Mouse (Mus musculus) lung, embryonic 16.5 days (tissue): ENCODE measurements around the gene Inafm1. TPM values are rescaled to one million over a fixed set of nuclear protein-coding genes. Genes with fewer than 3 reads are reported as not detected.

ENCODE experiments used
- ATAC-seq: fragments of 200-750 bp; cut with Nextera tagmentation; 2 replicates; pipeline ENCODE4 v1.8.0; 2017; ENCODE audit warnings: low read depth, mild to moderate bottlenecking, moderate library complexity
- H3K27ac ChIP-seq: fragments of 300-500 bp; sonication (generic); 2 replicates; pipeline ENCODE4 v1.5.1; 2014; ENCODE audit warnings: mild to moderate bottlenecking, control low read depth, low read length
- H3K27me3 ChIP-seq: fragments of 300-500 bp; sonication (generic); 2 replicates; pipeline ENCODE4 v1.6.1; 2014; ENCODE audit warnings: low read depth, low read length, mixed read lengths; ENCODE audit not compliant: control insufficient read depth, insufficient read depth
- H3K36me3 ChIP-seq: fragments of 300-500 bp; sonication (generic); 2 replicates; pipeline ENCODE4 v1.6.1; 2014; ENCODE audit warnings: low read length; ENCODE audit not compliant: control insufficient read depth, insufficient read depth
- H3K4me1 ChIP-seq: fragments of 300-500 bp; sonication (generic); replicated peaks from 2 replicates; pipeline ENCODE4 v1.6.1; 2014; ENCODE audit warnings: low read length, mixed read lengths; ENCODE audit not compliant: control insufficient read depth, insufficient read depth
- H3K4me2 ChIP-seq: fragments of 300-500 bp; sonication (generic); 2 replicates; pipeline ENCODE4 v1.6.1; 2014; ENCODE audit warnings: low read depth, low read length, control low read depth
- H3K4me3 ChIP-seq: fragments of 300-500 bp; sonication (generic); 2 replicates; pipeline ENCODE4 v1.5.1; 2014; ENCODE audit warnings: mild to moderate bottlenecking, low read length, control low read depth
- H3K9ac ChIP-seq: fragments of 300-500 bp; sonication (generic); 2 replicates; pipeline ENCODE4 v1.6.1; 2014; ENCODE audit warnings: low read length, control low read depth
- H3K9me3 ChIP-seq: fragments of 300-500 bp; sonication (generic); 2 replicates; pipeline ENCODE4 v1.6.1; 2016; ENCODE audit warnings: low read length; ENCODE audit not compliant: control insufficient read depth
- WGBS: fragments of 180-500 bp; shearing (Covaris S2); extraction: QIAGEN DNeasy Blood & Tissue Kit; methylation state at CpG from one replicate; pipeline ENCODE4 v1.1.7; 2014; 5-methylcytosine and 5-hydroxymethylcytosine counted together
- polyA plus RNA-seq: library from polyadenylated mRNA; unstranded; fragments of >200 nt; fragmentation: Nextera tagmentation; extraction: Ambion mirVana; gene quantifications from 2 replicates; pipeline ENCODE4 v1.2.1, GENCODE M21; 2015

Gene Inafm1
- polyA plus RNA-seq, 1 experiment from 2014 or later = 12.1 TPM

DNA sequence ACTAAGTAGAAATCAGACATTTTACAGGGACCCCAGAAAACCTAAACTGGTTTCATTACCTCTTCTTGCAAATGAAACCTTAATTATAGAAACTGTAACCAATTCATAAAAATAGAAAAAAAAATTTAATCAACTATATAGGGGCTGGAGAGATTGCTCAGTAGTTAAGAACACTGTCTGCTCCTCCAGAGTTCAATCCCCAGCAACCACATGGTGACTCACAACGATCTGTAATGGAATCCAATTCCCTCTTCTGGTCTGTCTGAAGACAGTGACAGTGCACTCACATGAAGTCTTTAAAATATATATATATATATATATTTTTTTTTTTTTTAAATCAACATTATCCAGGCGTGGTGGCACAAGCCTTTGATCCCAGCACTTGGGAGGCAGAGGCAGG is 13.6 kb upstream of the Inafm1 start:
- WGBS = 67% methylated on average over 2 of the region's 2 CpGs
- no peaks in the 10 kb centered on the region for H3K27me3 ChIP-seq

DNA sequence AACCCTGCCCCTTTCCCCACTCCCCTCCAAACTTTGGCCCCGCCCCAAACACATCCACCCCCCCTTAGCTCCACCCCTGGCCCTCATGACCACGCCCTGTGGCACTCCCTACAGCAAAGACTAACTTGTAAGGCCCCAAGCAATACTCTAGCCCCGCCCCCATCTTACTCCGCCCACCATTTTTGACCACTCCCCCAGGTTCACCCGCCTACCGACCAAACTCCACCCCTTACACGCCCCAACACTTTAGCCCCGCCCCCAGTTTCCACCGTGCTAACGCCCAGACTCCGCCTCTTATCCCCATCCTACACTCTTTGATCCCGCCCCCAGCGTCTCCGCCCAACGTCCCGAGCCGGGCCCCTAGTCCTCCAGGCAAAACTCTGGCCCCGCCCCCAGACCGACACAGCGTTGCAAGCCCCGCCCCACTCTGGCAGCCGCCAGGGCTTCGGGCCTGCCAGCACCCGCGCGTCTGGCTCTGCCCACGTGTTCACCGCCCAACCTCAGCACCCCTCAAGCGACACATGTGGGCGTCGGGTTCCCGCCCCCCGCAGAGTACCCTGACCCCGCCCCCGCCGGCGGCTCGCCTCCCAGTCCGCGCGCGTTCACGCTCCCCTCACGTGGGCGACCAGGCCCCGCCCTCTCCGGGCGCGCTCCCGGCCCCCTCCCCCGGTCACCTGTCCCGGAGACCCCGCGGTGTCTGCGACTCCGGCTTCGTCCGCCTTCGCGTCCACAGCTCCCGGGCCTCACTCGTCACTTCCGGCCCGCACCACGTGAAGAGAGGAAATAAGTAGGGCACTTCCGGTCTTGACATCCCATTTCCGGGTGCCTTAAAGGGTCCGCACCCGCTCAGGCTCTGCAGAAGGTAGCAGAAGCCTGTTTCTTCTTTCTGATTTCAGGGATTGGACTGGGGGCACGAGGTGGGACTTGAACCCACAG is 12.9 kb upstream of the Inafm1 start, which contains the start of gene Ccdc9:
Gene Ccdc9, minus strand, starts transcription at position 770 of the 936 bp plus-strand sequence.
- peak within 1 kb of the TSS; percentile 68 for H3K4me3 ChIP-seq
- peaks cover 8% of the 10 kb centered on the region for H3K4me1 ChIP-seq
- H3K4me2 ChIP-seq = peak within 1 kb of the TSS; percentile 81
- peaks cover 16% of the 10 kb centered on the region for H3K36me3 ChIP-seq
- H3K27ac ChIP-seq = peak within 1 kb of the TSS; percentile 96
- 1% methylated on average over 68 of the region's 70 CpGs for WGBS
- H3K27me3 ChIP-seq = no peaks in the 10 kb centered on the region
- no peaks in the 10 kb centered on the region for H3K9me3 ChIP-seq
- ATAC-seq = peak; percentile 91
- H3K9ac ChIP-seq = peak within 1 kb of the TSS; percentile 74

More for the DNA sequence above, 13.6 kb upstream of the Inafm1 start:
- Histone ChIP-seq H3K9ac (peak overlapping the region; percentile 74), H3K4me2 (peak overlapping the region; percentile 81), H3K27ac (peak overlapping the region; percentile 96), H3K36me3 (peaks cover 12% of the 10 kb centered on the region), H3K4me1 (peaks cover 8% of the 10 kb centered on the region), H3K4me3 (peak overlapping the region; percentile 68), H3K9me3 (no peaks in the 10 kb centered on the region)
- no peak for ATAC-seq

DNA sequence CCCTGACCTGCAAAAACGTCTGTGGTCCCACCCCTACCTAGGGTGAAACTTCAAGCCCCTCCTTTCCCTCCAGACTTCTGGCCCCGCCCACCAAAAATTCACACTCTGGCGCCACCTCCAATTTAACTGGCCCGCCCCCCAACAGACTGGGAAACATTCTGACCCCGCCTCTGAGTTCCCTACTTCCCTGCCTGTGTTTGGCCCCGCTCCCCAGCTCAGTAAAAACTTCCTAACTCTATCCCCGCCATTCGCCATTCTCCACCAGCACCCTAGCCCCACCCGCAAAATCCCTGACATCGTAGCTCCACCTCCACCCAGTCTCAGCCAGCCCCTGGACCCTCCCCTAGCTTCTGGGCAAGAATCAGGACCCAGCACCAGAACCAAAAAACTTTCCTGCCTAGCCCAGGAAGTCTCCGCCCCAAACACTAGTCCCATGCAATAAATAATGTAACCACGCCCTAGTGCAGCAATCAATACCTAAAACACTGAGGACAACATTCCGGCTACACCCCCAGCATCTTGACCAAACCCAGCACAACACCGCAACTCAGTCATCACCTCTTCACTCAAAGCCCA is 12.1 kb upstream of the Inafm1 start:
- WGBS = under 1% methylated on average over 14 of the region's 14 CpGs
- Histone ChIP-seq H3K9me3 (no peaks in the 10 kb centered on the region), H3K9ac (peak overlapping the region; percentile 55), H3K4me2 (peak overlapping the region; percentile 81), H3K4me3 (peak overlapping the region; percentile 68), H3K27ac (peak overlapping the region; percentile 82), H3K36me3 (peaks cover 24% of the 10 kb centered on the region), H3K27me3 (no peaks in the 10 kb centered on the region), H3K4me1 (peaks cover 8% of the 10 kb centered on the region)
- peak; percentile 71 for ATAC-seq

DNA sequence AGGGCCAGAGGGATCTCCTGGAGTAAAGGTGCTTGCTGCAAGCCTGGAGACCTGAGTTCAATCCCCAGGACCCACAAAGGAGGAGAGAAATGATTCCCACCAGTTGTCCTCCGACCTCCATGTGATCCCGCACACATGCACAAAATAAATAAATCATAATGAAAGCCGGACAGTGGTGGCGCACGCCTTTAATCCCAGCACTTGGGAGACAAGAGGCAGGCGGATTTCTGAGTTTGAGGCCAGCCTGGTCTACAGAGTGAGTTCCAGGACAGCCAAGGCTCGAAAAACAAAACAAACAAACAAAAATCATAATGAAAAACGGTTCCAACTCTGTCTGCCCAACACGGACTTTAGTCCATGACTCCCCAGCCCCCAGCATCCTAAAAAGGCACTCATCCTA is 11.5 kb upstream of the Inafm1 start:
- Histone ChIP-seq H3K4me2 (peak overlapping the region; percentile 81), H3K27me3 (no peaks in the 10 kb centered on the region), H3K36me3 (peaks cover 26% of the 10 kb centered on the region), H3K27ac (peak overlapping the region; percentile 82), H3K9me3 (no peaks in the 10 kb centered on the region), H3K4me1 (peaks cover 8% of the 10 kb centered on the region), H3K4me3 (peak overlapping the region; percentile 68), H3K9ac (peak overlapping the region; percentile 55)
- ATAC-seq = no peak
- 43% methylated on average over 9 of the region's 9 CpGs for WGBS

DNA sequence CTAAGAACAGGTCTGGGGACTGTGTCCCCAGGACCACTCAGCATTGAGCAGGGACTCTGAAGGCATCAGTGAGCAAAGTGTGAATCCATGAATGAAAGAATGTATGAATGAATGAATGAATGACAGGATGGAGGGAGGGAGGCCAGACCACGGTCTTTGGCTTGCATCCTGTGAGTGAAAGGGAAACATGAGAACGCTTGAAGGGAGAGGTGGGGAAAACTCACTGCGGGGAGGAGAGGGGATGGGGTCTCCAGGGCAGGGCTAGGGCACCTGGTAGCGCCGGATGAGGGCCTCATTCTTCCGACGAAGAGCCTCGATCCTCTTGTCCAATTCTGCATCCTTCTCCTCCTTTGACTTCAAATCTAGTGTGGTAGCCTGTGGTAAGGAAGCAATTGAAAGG is 10.6 kb upstream of the Inafm1 start:
- 79% methylated on average over 8 of the region's 8 CpGs for WGBS
- no peak overlapping the region for H3K27ac ChIP-seq
- no peak overlapping the region for H3K9ac ChIP-seq
- peaks cover 8% of the 10 kb centered on the region for H3K4me1 ChIP-seq
- no peak for ATAC-seq
- H3K4me3 ChIP-seq = no peak overlapping the region
- H3K4me2 ChIP-seq = no peak overlapping the region
- peaks cover 28% of the 10 kb centered on the region for H3K36me3 ChIP-seq
- H3K9me3 ChIP-seq = no peaks in the 10 kb centered on the region
- H3K27me3 ChIP-seq = no peaks in the 10 kb centered on the region

DNA sequence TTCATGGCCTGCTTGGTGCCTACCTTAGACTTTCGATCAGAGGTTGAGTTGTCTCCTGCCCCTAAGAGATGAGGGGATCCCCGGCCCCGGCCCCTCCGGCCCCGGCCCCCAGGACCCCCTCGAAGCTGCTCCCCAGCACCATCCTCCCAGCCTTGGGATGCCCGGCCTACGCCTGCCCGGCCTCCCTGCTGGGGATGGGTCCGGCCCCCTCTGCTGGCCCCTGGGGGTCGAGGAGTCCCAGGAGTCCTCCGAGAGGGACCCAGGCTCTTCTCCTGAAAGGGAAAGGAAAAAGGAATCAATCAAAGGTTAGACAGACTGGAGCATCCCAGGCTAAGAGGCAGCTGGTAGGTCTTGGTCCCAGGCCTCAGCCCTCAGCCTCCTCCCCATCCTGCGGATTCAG is 8.9 kb upstream of the Inafm1 start:
- Histone ChIP-seq H3K9me3 (no peaks in the 10 kb centered on the region), H3K4me2 (no peak overlapping the region), H3K27me3 (no peaks in the 10 kb centered on the region), H3K27ac (no peak overlapping the region), H3K4me3 (no peak overlapping the region), H3K4me1 (peaks cover 8% of the 10 kb centered on the region), H3K36me3 (peaks cover 31% of the 10 kb centered on the region), H3K9ac (no peak overlapping the region)
- no peak for ATAC-seq
- 89% methylated on average over 13 of the region's 13 CpGs for WGBS

DNA sequence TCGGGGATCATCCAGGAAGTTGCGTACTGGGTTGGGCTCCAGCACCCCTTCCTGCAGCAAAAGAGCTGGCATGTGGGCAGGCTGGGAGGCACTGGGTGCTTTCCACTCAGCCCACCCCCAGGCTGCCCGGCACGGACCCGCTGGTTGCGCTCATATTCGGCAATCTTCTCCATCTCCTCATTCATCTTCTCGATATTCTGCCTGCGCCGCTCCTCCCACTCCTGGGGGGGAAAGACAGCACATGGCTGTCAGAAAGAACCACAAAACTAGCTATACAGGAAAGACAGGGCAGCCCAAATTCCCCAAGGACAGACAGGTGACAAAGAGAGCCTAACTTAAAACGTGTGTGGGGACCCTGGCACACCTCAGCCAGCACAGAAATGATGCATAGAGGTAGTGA is 7.3 kb upstream of the Inafm1 start:
- no peak overlapping the region for H3K27ac ChIP-seq
- ATAC-seq = no peak
- WGBS = 79% methylated on average over 11 of the region's 11 CpGs
- H3K36me3 ChIP-seq = peaks cover 35% of the 10 kb centered on the region
- H3K4me2 ChIP-seq = no peak overlapping the region
- no peaks in the 10 kb centered on the region for H3K9me3 ChIP-seq
- H3K9ac ChIP-seq = no peak overlapping the region
- peaks cover 8% of the 10 kb centered on the region for H3K4me1 ChIP-seq
- no peaks in the 10 kb centered on the region for H3K27me3 ChIP-seq
- no peak overlapping the region for H3K4me3 ChIP-seq

DNA sequence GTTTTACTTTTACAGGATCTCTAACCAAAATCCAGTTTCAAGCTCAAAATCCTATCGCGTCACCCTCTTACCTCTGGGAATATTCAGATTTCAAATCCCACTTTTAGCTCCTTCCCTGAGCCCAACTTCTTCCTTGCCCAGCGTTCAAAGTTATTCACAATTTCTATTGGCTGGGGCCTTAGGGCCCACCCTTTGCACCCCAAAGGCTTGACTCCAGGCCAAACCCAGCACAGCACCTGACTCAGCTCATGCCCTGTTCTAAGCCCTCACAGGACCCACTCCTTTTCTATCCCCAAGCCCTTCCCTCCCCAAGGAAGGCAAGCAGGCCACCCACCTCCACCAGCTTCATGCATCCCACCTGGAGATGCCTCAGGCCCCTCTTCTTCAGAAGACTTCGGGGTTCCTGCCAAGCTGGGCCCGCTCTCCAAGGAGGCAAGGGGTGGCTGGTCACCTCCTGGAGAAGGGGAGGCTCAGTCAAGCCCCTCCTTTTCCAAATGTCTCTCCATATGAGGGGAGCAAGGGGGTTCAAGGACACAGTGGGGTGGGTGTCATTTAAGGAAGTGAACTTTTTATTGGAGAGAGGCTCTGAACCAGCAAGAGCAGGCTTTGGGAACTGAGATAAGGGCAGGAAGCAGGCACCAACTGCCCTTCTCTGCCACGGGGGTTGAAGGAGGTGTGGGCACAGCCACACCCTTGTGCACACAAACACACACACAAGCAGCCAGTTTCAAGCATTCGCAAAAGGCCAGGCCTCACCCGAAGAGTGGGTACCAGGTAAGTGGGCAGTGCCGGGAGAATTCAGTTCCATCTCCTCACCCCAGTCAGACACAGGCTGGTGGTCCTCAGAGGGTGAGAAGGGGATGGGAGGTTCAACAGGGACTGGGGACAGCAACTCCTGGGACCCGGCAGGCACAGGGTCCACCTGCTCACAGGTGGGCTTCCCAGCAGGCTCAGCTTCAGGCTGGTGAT is 1.8 kb upstream of the Inafm1 start:
- Histone ChIP-seq H3K4me1 (peaks cover 16% of the 10 kb centered on the region), H3K4me2 (no peak overlapping the region), H3K4me3 (no peak overlapping the region), H3K9ac (no peak overlapping the region), H3K27me3 (no peaks in the 10 kb centered on the region), H3K9me3 (no peaks in the 10 kb centered on the region), H3K36me3 (peaks cover 8% of the 10 kb centered on the region), H3K27ac (no peak overlapping the region)
- ATAC-seq = no peak
- WGBS = 79% methylated on average over 10 of the region's 10 CpGs
